Mouse (Mus musculus): ENCODE results near the gene Prss38.

- TF ChIP-seq GATA1 (IDR thresholded peaks at IDR 0.05; ENCODE audit: borderline replicate concordance, low read length) (no peak), FLI1 (IDR thresholded peaks at IDR 0.05; ENCODE audit: low read length) (no peak)
These were observed 13.3 kb upstream of the Prss38 start for GRCm38 (mm10) chr11:59388806-59389205.

All from megakaryocyte, embryonic 14.5 days (primary cell).